Mouse (Mus musculus): Measurements from ENCODE around the gene Ripk1.
"Not testable (repeated sequence)": the region's sequence is repeated elsewhere in the genome, so short reads cannot be mapped to it uniquely, and the experiment has no call there.

The Ripk1 gene

DNA sequence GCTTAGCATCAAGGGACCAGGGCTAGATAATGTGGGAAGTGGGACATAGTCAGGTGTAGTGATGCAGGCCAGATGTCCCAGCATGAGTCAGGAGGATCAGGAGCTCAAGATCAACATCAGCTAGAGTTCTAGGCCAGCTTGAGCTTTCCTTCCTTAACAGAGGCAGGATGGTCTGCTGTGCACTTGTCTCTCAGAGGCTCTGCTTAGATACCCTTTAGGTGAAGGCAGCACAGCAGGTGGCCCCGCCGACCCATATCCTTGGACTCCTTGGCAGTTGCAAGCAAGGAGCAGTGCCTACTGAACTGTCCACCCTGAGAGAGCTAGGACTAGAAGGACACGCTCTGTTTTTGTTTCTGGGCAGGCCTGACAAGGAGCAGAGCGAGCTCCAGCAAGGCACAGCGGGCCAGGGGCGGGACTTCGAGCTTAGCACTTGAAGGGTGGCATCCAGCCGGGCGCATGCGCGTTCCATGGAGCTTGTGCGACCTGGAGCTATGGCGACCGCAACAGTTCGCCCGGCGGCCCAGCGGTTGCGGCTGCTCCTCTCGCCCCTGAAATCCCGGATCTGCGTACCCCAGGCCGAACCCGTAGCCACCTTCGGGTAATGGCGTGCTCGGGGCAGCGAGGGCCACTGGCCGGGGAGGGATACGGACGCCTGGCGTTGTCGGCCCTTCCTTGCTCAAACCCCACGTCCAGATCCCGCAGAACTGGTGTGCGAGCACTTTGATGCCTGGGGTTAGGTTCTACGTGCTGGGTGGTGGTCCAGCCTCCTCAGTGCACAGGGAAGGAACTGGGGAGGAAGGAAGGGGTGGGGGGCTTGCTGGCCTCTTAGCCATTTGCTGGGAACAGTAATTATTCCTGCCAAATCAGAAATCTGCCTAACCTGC, 35.3 kb downstream of the Ripk1 start, which contains the start of gene Bphl:
TSS of gene Bphl (plus strand) at position 426 of the 884 bp plus-strand sequence.
- peak; percentile 34 for DNase-seq (ENCODE audit: extremely low read depth, low read depth, low spot score)

- no peak for DNase-seq (ENCODE audit: extremely low read depth, low read depth, low spot score)
Measured at GRCm38 (mm10) chr13:34038056-34038432, 35.9 kb downstream of the Ripk1 start.

DNA sequence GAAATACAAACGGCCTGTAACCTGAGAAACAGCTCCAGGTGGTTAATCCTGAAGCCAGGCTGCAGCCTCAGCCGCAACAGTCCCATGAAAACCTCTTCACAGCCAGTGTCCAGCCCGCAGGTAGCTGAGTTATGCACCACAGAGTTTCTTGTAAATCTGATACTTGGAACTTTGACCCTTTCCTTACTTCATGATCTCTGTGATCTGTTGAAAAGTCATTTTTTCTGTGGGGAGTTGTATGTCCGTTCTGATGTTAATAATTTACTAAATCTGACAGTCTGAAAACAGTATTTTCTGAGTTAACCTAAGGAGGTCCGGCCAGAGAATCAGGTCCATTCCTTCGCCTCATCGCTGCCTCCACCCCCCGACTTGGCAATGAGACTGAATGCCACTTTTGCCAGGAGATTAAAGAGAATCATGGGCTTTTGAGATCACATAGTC, 36.8 kb downstream of the Ripk1 start:
- no peak for DNase-seq (ENCODE audit: extremely low read depth, low read depth, low spot score)

DNA sequence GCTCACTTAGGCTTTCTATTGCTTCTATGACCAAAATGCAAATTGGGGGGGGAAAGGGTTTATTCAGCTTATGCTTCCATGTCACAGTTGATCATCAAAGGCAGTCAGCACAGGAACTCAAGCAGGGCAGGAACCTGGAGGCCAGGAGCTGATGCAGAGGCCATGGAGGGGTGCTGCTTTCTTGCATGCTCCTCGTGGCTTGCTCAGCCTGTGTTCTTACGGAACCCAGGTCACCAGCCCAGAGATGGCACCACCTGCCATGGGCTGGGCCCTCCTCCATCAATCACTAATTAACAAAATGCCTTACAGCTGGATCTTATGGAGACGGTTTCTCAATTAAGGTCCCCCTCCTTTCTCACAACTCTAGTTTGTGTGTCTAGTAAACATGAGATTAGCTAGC, 37.9 kb downstream of the Ripk1 start:
- no peak for DNase-seq (ENCODE audit: extremely low read depth, low read depth, low spot score)

GRCm38 (mm10) chr13:34043716-34044393, 41.7 kb downstream of the Ripk1 start:
- no peak for DNase-seq (ENCODE audit: extremely low read depth, low read depth, low spot score)

GRCm38 (mm10) chr13:34045511-34046249, 43.5 kb downstream of the Ripk1 start:
- no peak for DNase-seq (ENCODE audit: extremely low read depth, low read depth, low spot score)

DNA sequence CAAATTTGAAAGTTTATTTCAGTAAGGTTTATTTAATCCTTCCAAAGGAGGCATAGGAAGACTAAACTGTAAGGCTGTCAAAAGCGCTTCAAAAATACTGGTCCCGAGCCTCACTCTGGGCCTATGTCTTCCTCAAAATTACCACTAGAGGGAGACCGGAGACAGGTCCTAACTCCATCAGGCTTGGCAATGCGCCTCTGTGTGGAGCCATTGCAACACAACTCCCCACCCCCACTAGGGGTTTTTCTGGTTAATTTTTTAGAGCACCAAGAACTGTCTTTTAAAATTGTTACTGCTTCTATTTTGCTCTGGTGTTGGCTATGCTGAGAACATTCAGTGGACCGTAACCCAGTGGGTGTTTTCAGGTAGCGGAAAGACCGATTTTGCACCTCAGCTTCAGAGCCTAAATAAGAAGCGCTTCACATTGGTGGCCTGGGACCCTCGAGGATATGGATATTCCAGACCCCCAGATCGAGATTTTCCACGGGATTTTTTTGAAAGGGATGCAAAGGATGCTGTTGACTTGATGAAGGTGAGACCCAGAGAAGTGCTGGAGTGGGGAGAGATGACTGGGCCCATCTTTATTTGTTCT, 44.4 kb downstream of the Ripk1 start:
- no peak for DNase-seq (ENCODE audit: extremely low read depth, low read depth, low spot score)

- DNase-seq (ENCODE audit: extremely low read depth, low read depth, low spot score) = no peak
Measured at GRCm38 (mm10) chr13:34047526-34047925, 45.4 kb downstream of the Ripk1 start.

GRCm38 (mm10) chr13:34050479-34050878, 48.3 kb downstream of the Ripk1 start:
- DNase-seq (ENCODE audit: extremely low read depth, low read depth, low spot score) = no peak

DNA sequence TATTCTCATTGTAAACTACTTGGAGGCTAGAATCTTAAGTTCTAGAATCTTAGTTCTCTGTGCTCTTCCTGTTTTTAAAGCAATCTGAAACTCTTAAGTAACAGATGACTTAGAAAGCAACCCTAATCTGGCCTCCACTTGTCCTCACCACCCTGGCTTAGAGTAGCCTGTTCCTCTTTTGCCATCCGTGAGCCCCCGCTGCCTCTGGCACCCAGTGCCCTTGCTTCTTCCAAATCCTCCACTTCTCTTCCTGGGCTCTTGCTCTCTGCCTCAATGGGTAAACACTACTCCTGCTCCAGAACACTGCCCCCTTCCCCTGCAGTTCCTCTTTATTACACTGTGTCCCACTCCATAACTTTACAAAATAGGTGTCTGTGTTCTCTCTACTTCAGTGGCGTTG, 49.5 kb downstream of the Ripk1 start:
- DNase-seq (ENCODE audit: extremely low read depth, low read depth, low spot score) = no peak

GRCm38 (mm10) chr13:34053673-34054282, 51.6 kb downstream of the Ripk1 start:
- no peak for DNase-seq (ENCODE audit: extremely low read depth, low read depth, low spot score)

- DNase-seq (ENCODE audit: extremely low read depth, low read depth, low spot score) = no peak
Measured at GRCm38 (mm10) chr13:34054391-34054790, 52.2 kb downstream of the Ripk1 start.

DNA sequence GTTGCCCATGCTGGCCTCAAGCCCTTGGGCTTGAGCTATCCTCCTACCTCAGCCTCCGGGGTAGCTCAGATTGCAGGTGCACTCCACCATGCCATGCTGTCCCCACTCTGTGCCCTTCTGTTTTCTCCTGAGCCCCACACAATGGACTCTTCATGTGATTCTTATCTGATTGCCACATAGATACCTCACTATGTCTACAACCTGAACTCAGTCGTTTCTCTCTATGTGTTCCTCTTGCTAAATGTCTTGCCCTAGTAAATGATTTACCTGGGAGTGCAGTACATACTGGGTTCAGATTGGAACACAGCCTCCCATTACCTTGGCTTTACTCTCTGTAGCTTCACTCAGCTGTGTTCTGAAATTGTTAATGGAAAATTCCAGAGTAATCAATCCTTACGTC, 52.8 kb downstream of the Ripk1 start:
- no peak for DNase-seq (ENCODE audit: extremely low read depth, low read depth, low spot score)

DNA sequence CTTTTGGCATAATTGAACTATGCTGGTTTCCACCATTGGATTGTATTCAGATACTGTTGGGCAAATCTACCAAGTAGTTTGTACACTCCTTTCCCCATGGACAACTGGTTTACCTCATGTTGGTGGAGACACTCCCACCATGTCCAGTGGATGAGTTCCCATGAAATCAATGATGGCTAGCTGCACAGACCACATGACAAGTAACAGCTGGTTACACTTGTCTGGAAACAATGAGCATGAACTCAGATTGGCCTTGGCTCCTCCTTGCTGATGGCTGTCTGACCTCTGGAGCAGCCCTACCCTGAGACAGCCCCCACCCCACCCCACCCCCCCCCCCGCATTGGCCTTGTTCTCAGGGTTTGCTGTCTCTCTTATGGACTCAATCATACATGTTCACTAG, 55.1 kb downstream of the Ripk1 start:
- DNase-seq (ENCODE audit: extremely low read depth, low read depth, low spot score) = no peak

DNA sequence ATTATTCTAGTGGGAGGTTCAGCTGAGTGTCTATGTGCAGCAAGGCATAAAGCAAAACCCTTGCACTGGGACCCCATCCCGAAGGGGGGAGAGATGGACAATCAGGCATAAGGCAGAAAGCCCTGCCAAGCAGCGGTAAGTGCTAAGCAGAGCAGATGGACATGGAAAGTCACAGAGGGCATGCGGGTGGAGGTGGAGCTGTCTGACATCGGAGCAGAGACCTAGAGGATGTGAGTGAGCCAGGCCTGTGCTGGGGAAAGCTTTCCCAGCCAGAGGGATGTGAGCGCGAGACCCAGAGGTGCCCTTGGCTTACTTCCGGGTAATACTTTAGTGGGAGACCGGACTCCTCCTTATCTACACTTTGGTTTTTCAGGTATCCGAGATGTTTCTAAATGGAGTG, 57.9 kb downstream of the Ripk1 start:
- no peak for DNase-seq (ENCODE audit: extremely low read depth, low read depth, low spot score)

DNA sequence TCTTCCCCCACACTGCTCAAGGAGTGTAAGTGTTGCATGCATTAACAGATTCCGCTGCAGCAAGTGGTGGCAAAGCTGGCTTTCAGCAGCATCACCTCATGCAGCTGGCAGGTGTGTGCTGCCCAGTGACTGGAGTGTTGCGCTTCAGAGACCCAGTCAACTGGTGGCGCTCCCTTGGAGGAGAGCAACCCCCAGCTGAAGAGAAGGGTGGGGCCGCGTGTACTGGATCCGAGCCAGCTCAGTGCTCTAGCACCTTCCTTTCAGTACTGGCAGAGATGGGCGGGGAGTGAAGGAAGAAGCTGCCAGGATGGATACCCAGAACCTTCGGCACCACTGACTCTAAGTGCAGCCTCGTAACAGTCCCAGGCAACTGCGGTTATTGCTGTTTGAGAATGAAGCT, 60.3 kb downstream of the Ripk1 start:
- no peak for DNase-seq (ENCODE audit: extremely low read depth, low read depth, low spot score)

- DNase-seq (ENCODE audit: extremely low read depth, low read depth, low spot score) = no peak
Measured at GRCm38 (mm10) chr13:34066351-34066750, 64.2 kb downstream of the Ripk1 start.

GRCm38 (mm10) chr13:34070296-34070695, 68.1 kb downstream of the Ripk1 start:
- DNase-seq (ENCODE audit: extremely low read depth, low read depth, low spot score) = no peak

- no peak for DNase-seq (ENCODE audit: extremely low read depth, low read depth, low spot score)
Measured at GRCm38 (mm10) chr13:34071836-34072235, 69.7 kb downstream of the Ripk1 start.

GRCm38 (mm10) chr13:34072847-34073246, 70.7 kb downstream of the Ripk1 start:
- DNase-seq (ENCODE audit: extremely low read depth, low read depth, low spot score) = no peak

GRCm38 (mm10) chr13:34074441-34074840, 72.3 kb downstream of the Ripk1 start:
- not testable (repeated sequence) for DNase-seq (ENCODE audit: extremely low read depth, low read depth, low spot score)
